Mouse (Mus musculus) retina, embryonic 14.5 days (tissue): Measurements from ENCODE around the gene Lef1.

Source experiments
- DNase-seq: peaks from one replicate; pipeline ENCODE4 v3.0.0-alpha.2; 2015; ENCODE audit warnings: low spot score

The Lef1 gene

DNA sequence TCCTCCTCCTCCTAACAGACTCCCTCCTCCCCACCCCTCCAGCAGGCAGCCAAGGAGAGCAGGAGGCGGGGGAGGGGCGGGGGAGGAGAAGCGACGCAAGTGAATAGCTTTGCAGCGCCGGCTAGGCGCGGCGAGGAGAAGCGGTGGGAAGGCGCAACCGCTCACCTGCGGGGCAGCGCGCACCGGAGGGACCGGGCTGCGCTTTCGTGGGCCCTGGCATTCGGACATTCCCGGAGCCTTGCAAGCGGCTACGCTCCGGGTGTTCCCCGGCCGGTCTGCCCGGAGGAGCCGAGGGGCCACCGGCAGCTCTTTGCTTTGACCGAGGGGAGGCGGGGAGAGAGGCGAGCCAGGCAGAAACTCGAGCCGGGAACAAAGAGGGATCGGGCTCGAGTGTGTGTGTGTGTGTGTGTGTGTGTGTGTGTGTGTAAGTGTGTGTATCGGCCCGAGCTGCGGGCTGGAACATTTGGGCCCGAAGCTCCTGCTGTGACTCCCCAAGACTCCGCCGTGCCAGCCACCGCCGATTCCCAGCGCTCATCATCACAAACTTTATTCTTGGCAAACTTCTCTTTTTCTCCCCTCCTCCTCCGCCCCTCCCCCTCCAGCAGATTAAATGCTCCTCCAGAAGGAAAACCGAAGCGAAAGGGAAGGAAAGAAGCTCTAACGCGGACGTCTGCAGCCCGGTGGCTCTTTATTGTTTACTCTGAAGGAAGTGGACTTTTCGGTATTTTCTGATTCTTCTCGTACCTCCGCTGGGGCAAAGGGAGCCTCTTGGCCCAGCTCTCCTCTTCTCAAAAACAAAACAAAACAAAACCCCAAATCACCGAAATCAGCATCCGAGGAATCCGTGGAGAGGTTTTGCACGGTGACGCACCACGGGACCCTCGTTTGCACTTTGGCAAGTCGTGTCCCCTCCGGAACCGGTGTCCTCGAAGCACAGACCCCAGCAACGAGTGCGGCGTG lies at the start of gene Lef1:
TSS of gene Lef1 (plus strand) at position 281 of the 960 bp plus-strand sequence.
- peak; percentile 69 for DNase-seq

- DNase-seq = no peak
These were observed 45.3 kb upstream of the Lef1 start for GRCm38 (mm10) chr3:131065001-131065400.

DNA sequence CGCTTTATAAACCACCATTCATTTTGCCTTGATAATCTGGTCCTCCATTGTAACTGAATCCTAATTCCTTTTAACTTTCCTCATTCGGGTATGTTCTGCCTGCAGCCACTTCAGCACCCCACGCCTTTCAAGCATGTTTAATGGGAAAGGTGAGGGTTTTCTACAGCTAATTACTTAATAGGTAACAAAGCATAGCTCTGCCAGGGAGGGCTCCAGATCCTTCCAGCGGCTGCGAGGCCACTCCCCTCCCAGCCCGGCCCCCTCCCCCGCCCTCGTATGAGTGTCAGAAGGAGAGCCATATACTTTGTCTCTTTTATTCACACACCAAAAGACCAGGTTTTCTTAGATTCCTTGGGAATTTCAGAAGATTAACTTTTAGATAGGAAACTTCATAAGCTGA lies 44.1 kb upstream of the Lef1 start:
- no peak for DNase-seq

DNA sequence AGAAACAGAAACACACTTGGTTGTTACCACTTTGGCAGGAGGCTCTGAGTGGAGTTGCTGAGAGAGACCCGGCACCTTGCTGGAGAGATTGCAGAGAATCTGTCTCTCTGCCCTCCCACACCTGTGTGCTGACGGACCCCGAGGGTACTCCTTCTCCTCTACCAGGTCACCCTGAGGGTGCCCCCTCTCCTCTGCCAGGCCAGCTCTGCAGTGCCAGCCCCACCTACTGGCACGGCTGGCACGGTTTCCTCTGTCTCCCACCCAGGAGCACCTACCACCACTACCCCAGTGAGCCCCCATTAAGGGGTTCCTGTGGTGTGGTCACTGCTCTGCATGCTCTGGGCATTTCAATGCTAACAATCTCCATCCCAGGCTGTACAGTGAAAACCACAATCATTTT lies 42.3 kb upstream of the Lef1 start:
- no peak for DNase-seq

- peak; percentile 51 for DNase-seq
These were observed 40.1 kb upstream of the Lef1 start for GRCm38 (mm10) chr3:131070210-131070609.

- peak; percentile 71 for DNase-seq
These were observed 37.6 kb upstream of the Lef1 start for GRCm38 (mm10) chr3:131072661-131073060.

GRCm38 (mm10) chr3:131073946-131074345 lies 36.3 kb upstream of the Lef1 start:
- no peak for DNase-seq

DNA sequence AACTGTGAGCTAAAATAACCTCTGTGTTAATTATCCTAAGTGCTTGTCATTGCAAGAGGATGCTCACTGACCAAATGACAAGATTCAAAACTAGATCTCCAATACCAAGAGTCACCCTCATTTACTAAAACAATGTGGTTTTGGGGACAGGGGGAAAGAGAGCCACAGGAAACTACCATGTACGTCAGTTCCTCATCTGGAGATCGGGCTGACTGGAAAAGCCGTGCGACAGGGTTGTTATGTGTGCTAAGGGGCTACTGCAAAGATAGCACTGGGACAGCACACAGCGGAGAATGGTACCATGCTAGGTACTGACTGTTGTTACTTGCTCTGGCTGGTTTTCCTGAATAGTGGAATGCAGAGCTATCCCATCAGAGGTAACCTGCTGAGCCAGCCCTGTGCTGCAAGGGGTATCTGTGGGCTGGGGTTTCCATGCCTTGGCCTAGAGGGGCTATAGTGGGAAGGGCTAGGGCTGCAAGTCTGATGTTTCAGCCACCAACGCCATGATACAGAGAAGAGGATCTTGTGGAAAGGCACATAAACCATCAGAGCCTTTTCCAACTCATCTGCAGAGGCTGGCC lies 32.1 kb upstream of the Lef1 start:
- DNase-seq = no peak

DNA sequence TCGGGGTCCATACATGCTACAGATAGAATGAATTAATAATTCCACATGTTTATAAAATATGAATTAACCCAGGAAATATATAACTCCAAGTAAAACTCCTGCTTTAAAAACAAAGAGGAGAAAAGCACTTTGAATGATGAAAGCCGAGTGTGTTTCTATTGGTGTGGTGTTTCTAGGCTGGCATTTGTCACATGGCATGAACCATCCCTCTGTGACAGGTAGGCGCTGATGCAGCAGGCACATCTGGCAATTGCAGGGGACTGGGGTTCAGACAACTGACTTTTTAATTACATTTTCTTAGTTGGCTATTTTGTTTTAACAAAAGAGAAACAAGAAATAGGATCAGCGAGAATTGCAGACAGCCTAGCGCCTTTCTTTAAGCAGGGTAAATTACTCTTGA lies 31.6 kb upstream of the Lef1 start:
- DNase-seq = no peak

- DNase-seq = no peak
These were observed 26.5 kb upstream of the Lef1 start for GRCm38 (mm10) chr3:131083722-131084121.

DNA sequence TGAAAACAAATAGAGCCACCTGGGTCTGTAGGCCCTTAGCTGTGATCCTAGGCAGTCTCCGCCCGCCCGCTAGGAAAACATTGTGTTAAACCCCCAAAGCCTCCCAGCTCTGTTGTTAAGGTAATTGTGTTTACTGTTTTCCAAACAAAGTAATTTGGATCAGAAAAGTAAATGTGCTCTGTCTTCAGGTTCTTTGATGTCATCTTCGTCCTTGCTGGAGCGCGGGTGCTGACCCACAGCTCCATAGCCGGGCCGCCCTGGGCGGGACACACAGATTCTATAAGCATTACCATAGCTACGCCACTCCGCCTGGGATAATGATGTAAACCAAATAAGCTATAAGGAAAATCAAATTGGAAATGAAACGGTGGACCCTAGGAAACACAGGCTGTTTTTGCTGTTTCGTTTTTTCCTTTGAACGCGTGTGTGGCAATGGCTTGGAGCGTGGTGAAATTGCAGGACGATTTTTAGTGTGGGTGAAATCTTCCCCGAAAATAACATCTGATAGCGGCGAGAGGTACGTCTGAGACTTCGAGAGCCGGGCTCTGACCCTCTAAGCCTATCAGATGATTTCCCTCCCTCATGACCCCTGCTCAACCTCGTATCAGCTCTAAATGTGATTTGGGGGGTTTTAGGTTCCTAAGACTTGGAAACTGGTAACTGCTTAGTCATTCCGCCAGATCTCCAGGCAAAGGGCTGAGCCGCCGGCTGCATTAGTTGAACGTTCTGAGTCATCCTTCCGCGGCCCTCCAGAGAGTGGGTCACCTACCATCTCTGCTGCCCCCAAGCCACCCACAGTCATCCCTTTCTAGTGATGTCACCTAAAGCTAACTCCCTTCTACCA lies 25.3 kb upstream of the Lef1 start:
- peak; percentile 55 for DNase-seq

DNA sequence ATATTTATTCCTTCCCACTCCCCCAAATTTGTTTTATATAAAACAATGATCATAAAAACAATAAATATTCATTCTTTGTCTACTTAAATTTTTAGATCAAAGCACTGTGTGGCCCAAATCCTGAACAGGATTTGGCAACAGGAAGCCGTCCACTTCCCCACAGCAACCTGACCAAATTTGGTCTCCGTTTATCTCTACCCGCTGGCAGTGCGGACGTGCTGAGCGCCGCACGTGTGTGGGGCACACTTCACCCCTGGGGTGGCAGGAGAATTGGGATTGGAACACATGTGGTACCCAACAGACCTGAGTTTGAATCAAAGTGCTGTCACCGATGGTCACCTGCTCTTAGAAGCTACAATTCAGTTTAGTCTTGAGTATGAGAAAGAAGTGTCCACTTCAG lies 24.3 kb upstream of the Lef1 start:
- DNase-seq = no peak

DNA sequence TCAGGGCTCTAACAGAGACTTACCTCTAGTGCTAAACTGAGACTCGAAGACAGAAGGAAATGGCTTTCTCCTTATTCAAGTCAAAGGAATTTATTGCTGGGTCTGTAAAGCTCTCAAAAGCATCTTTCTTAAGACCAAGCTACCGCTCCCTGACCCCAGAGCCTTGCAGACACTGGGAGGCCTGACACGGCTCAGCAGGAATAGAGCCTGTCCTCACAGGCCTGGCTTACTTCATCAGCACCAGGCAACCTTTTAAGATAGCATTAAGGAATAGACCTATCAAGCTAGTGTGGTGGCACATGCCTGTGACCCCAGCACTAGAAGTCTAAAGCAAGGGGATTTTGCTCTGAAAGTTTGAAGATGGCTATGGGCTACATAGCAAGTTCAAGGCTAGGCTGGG lies 20.6 kb upstream of the Lef1 start:
- no peak for DNase-seq

DNA sequence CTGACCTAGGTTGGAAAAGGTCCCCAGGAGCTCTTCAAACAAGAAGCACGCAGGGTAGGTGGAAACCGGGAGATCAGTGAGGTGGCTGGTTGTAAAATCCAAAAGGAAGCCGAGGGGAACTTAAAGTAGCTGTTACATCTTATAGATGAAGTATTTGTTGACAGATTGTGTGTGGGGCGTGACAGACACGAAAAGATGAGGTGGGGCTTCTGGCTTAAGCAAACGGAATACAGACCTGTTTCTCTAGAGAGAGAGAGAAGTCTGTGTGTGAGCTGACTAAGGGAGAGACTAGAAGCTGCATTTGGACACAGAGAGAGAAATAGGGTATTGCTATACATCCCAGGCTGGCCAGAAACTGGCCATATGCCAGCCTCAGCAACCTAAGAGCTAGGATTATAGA lies 18.2 kb upstream of the Lef1 start:
- no peak for DNase-seq

GRCm38 (mm10) chr3:131093736-131094135 lies 16.5 kb upstream of the Lef1 start:
- DNase-seq = no peak

DNA sequence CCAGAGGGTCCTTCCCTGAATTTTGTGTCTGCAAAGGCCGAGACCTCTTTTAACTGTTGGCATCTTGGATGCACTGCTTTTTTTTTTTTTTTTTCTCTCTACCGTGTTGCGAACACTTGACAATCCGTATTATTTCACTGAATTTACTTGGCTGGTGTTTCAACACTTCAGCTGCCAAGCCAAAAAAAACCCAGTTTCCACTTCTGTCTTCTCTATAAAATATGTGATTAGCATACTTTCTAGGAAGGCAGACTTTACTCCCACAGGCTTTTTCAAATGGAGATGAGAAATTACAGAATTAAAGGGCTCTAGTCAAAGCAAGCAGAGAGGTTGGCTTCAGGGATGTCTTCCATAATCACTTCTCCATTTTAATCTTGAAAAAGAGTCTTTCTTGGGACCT lies 14.2 kb upstream of the Lef1 start:
- DNase-seq = no peak

DNA sequence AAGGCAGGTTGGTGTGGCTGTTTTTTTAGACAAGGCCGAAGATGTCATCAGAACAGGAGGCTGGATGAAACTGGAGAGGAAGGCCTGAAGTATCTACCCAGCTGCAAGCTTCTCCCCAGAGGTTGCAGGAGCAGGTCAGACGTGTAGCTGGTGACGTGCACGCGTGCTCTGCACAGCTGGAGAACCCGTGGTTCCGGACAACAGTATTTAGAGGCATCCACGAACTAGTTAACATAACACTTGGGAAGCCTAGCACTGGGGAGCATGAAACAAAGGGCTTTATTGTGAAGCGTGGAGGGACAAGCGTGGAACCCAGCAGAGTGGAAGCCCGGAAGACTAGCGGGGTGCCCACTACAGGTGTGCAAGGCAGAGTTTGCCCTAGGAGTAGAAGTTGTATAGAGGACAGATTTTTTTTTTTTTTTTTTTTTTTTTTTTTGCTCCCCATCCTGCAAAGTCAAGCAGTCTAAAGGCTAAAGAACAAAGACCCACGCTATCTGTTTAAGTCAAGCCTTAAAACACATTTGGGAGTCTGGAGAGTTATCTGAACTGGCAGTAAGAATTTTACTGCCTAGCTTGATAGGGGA lies 8.0 kb upstream of the Lef1 start:
- no peak for DNase-seq

DNA sequence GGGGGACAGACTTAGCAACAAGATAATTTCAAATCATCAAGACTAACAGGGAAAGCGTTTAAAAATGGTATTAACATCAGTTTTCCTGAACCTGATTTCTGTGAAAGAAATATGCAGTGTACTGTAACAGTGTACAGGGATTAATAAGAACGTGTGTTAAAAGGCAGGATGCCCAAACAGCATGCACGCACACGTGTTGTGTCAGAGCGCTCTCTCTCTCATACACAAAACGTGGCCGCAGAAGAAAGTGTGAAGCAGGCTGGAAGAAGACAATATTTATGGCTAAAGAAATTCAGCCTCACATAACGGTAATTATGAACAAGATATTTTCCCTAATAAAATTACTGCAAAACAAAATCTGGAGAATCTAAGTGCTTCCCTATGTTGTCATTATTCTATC lies 4.9 kb upstream of the Lef1 start:
- DNase-seq = no peak

GRCm38 (mm10) chr3:131105940-131106401 lies 4.3 kb upstream of the Lef1 start:
- DNase-seq = peak; percentile 67

DNA sequence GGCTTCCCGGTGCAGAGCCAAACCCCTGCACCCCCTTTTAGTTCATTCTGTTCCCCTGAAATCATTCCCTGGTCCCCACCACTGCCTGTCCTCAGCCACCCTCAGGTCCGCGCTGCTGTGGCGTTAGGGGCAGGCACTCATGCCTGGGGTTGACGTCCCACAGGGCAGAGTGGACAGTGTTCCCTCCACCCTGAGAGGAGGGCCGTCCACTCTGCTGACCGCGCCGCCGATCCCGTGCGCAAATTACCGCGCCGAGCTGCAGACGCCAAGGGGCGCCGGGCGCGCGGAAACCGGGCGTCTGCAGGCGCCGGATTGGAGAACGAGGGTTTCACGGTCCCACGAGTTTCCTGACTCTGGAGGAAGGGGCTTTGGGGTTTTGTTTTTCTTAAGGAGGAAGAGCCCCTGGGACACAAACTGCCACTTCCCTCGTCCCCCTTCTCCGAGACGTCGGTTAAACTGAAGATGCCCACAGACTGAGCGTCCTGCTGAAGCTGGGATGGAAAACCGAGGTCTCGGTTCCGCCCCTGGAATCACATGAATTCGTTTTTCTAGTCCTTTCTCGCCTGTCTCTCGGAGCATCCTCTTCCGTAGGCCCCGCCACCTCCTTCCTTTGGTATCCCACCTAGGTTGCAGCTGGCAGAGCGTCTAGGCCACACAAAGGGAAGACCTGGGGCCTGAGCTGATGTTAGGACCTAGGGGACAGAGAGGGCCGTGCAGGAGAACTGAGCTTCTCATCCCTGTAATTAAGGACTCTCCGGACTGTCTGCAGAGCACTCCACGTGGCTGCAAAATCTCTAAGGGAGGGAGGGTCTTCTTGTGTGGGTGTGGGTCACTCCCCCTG lies 3.6 kb upstream of the Lef1 start:
- DNase-seq = peak; percentile 49
